Mouse (Mus musculus) layer of hippocampus, adult 9-11 months (tissue): ENCODE data around the gene Carf.

Experiments
- DNase-seq: peaks from one replicate; pipeline ENCODE4 v3.0.0; 2022

Gene Carf

GRCm38 (mm10) chr1:60179932-60180783 lies 82.1 kb downstream of the Carf start, which contains the start of gene Nbeal1:
Gene Nbeal1 (plus strand): TSS chr1:60180599.
- DNase-seq = peak; percentile 98

- DNase-seq = peak; percentile 23
Measured at GRCm38 (mm10) chr1:60180784-60181221, 82.8 kb downstream of the Carf start.

- no peak for DNase-seq
Measured at GRCm38 (mm10) chr1:60188454-60188853, 90.4 kb downstream of the Carf start.

- DNase-seq = no peak
Measured at GRCm38 (mm10) chr1:60196813-60197212, 98.8 kb downstream of the Carf start.

GRCm38 (mm10) chr1:60199006-60199405 lies 101.0 kb downstream of the Carf start:
- no peak for DNase-seq
